Mouse (Mus musculus) heart, postnatal 25 days (tissue): ENCODE results near the gene Yipf2. TPM values are rescaled to one million over a fixed set of nuclear protein-coding genes. Genes with fewer than 3 reads are reported as not detected.
"Not testable (repeated sequence)": the region's sequence is repeated elsewhere in the genome, so short reads cannot be mapped to it uniquely, and the experiment has no call there.

ENCODE experiments used
- DNase-seq: peaks from one replicate; pipeline ENCODE4 v3.0.0; 2022; ENCODE audit warnings: low spot score
- intact Hi-C: fragments of 180-260 bp; cut with DNase I; formaldehyde crosslinking; loops from one replicate; pipeline ENCODE4 v1.15.1; 2025
- total RNA-seq, 2 experiments: library from RNA; stranded (reverse); gene quantifications; 2 replicates each; pipeline ENCODE4 v1.2.3; 2021

Yipf2 gene
- total RNA-seq, 2 experiments from 2014 or later = 6.9 to 7.1 TPM

- intact Hi-C loops = no loop called here
These were observed 25.6 kb downstream of the Yipf2 start for GRCm38 (mm10) chr9:21567051-21567450.

GRCm38 (mm10) chr9:21566538-21566937 is 26.1 kb downstream of the Yipf2 start:
- DNase-seq = no peak
- intact Hi-C loops = no loop called here

More at GRCm38 (mm10) chr9:21567051-21567450, 25.6 kb downstream of the Yipf2 start:
- DNase-seq = no peak

- intact Hi-C loops = no loop called here
- no peak for DNase-seq
These were observed 27.5 kb downstream of the Yipf2 start for GRCm38 (mm10) chr9:21565004-21565586.

GRCm38 (mm10) chr9:21564420-21564819 is 28.2 kb downstream of the Yipf2 start:
- intact Hi-C loops = no loop called here
- DNase-seq = no peak

- intact Hi-C loops = no loop called here
- DNase-seq = no peak
These were observed 33.5 kb downstream of the Yipf2 start for GRCm38 (mm10) chr9:21559151-21559550.

- DNase-seq = no peak
- intact Hi-C loops = no loop called here
These were observed 34.3 kb downstream of the Yipf2 start for GRCm38 (mm10) chr9:21558366-21558765.

- intact Hi-C loops = no loop called here
- DNase-seq = no peak
These were observed 35.1 kb downstream of the Yipf2 start for GRCm38 (mm10) chr9:21557556-21557955.

- intact Hi-C loops = no loop called here
- no peak for DNase-seq
These were observed 35.6 kb downstream of the Yipf2 start for GRCm38 (mm10) chr9:21556996-21557395.

GRCm38 (mm10) chr9:21555198-21555742 is 37.4 kb downstream of the Yipf2 start:
- intact Hi-C loops = no loop called here
- DNase-seq = no peak

- intact Hi-C loops = no loop called here
- DNase-seq = no peak
These were observed 38.9 kb downstream of the Yipf2 start for GRCm38 (mm10) chr9:21553607-21554273.

GRCm38 (mm10) chr9:21551049-21551448 is 41.6 kb downstream of the Yipf2 start:
- DNase-seq = no peak
- intact Hi-C loops = no loop called here

- peak; percentile 43 for DNase-seq
- intact Hi-C loops = loop anchor here (5.0 kb wide), 1 partner anchor 45 kb away; the partner anchor contains the start of genes Timm29 and Yipf2
These were observed 45.3 kb downstream of the Yipf2 start for GRCm38 (mm10) chr9:21547075-21547941.

- intact Hi-C loops = loop anchor here (5.0 kb wide), 1 partner anchor 46 kb away; the partner anchor contains the start of genes Timm29 and Yipf2
- DNase-seq = no peak
These were observed 45.9 kb downstream of the Yipf2 start, which contains the start of gene Carm1 for GRCm38 (mm10) chr9:21546789-21547074. Gene Carm1, plus strand, starts transcription at chr9:21546894.

- DNase-seq = peak; percentile 99
- intact Hi-C loops = loop anchor here (2.0 to 5.0 kb wide), 2 partner anchors 33 to 46 kb away; partner anchors contain the start of genes Timm29 and Yipf2
These were observed 46.5 kb downstream of the Yipf2 start for GRCm38 (mm10) chr9:21545916-21546788.

GRCm38 (mm10) chr9:21545351-21545915 is 47.2 kb downstream of the Yipf2 start:
- DNase-seq = no peak
- intact Hi-C loops = loop anchor here (2.0 to 5.0 kb wide), 2 partner anchors 33 to 47 kb away; partner anchors contain the start of genes Timm29 and Yipf2

- DNase-seq, intact Hi-C loops: not testable (repeated sequence)
These were observed 50.6 kb downstream of the Yipf2 start for GRCm38 (mm10) chr9:21542001-21542400.

GRCm38 (mm10) chr9:21539981-21540753 is 52.5 kb downstream of the Yipf2 start:
- DNase-seq = no peak
- intact Hi-C loops = no loop called here
